Mouse (Mus musculus): ENCODE data around the gene Ggt6. TPM values are rescaled to one million over a fixed set of nuclear protein-coding genes. Genes with fewer than 3 reads are reported as not detected.

The Ggt6 gene
- polyA plus RNA-seq, 1 experiment from 2014 or later: not detected

- Histone ChIP-seq H3K4me3 (no peak overlapping the region), H3K9ac (no peak overlapping the region), H3K9me3 (no peaks in the 10 kb centered on the region), H3K27ac (replicated peaks) (no peak overlapping the region), H3K36me3 (peaks cover 60% of the 10 kb centered on the region), H3K4me2 (no peak overlapping the region), H3K27me3 (no peaks in the 10 kb centered on the region), H3K4me1 (replicated peaks) (peaks cover 5% of the 10 kb centered on the region; the same call in 1 of the 2 replicates)
- no peak for ATAC-seq (ENCODE audit: low FRiP score, low read depth)
- 86% methylated on average over 3 of the region's 3 CpGs for WGBS
Observed at GRCm38 (mm10) chr11:72452140-72452665, 16.9 kb downstream of the Ggt6 start.

GRCm38 (mm10) chr11:72453105-72453953 is 18.0 kb downstream of the Ggt6 start:
- H3K9ac ChIP-seq: no peak overlapping the region
- H3K36me3 ChIP-seq: peaks cover 49% of the 10 kb centered on the region
- H3K4me1 ChIP-seq (replicated peaks): peaks cover 5% of the 10 kb centered on the region; the same call in 1 of the 2 replicates
- no peaks in the 10 kb centered on the region for H3K9me3 ChIP-seq
- no peak overlapping the region for H3K4me2 ChIP-seq
- WGBS: 65% methylated on average over 15 of the region's 15 CpGs
- H3K27me3 ChIP-seq: no peaks in the 10 kb centered on the region
- ATAC-seq (ENCODE audit: low FRiP score, low read depth): no peak
- no peak overlapping the region for H3K27ac ChIP-seq (replicated peaks)
- H3K4me3 ChIP-seq: no peak overlapping the region

GRCm38 (mm10) chr11:72455694-72456093 is 20.4 kb downstream of the Ggt6 start:
- ATAC-seq (ENCODE audit: low FRiP score, low read depth): peak; percentile 70
- WGBS: 15% methylated on average over 5 of the region's 5 CpGs
- no peaks in the 10 kb centered on the region for H3K27me3 ChIP-seq
- H3K4me3 ChIP-seq: no peak overlapping the region
- no peaks in the 10 kb centered on the region for H3K9me3 ChIP-seq
- H3K36me3 ChIP-seq: peaks cover 28% of the 10 kb centered on the region
- H3K9ac ChIP-seq: no peak overlapping the region
- 0 out of 2 replicates have a peak overlapping the region, but pooled peaks have one; percentile 25 for H3K27ac ChIP-seq (replicated peaks)
- no peak overlapping the region for H3K4me2 ChIP-seq
- H3K4me1 ChIP-seq (replicated peaks): peaks cover 5% of the 10 kb centered on the region; the same call in 1 of the 2 replicates

GRCm38 (mm10) chr11:72457995-72458496 is 22.7 kb downstream of the Ggt6 start:
- H3K27ac ChIP-seq (replicated peaks): no peak overlapping the region
- peak; percentile 59; the same call in 1 of the 2 replicates for ATAC-seq (ENCODE audit: low FRiP score, low read depth)
- 77% methylated on average over 12 of the region's 12 CpGs for WGBS
- no peaks in the 10 kb centered on the region for H3K9me3 ChIP-seq
- H3K4me3 ChIP-seq: no peak overlapping the region
- no peak overlapping the region for H3K9ac ChIP-seq
- no peaks in the 10 kb centered on the region for H3K27me3 ChIP-seq
- H3K4me2 ChIP-seq: no peak overlapping the region
- H3K36me3 ChIP-seq: peaks cover 15% of the 10 kb centered on the region; the same call in 1 of the 2 replicates
- peaks cover 5% of the 10 kb centered on the region; the same call in 1 of the 2 replicates for H3K4me1 ChIP-seq (replicated peaks)

- H3K4me2 ChIP-seq: no peak overlapping the region
- no peak for ATAC-seq (ENCODE audit: low FRiP score, low read depth)
- 88% methylated on average over 3 of the region's 3 CpGs for WGBS
- no peaks in the 10 kb centered on the region for H3K27me3 ChIP-seq
- no peaks in the 10 kb centered on the region for H3K9me3 ChIP-seq
- H3K36me3 ChIP-seq: peaks cover 14% of the 10 kb centered on the region; the same call in 1 of the 2 replicates
- no peak overlapping the region for H3K4me3 ChIP-seq
- H3K27ac ChIP-seq (replicated peaks): no peak overlapping the region
- H3K4me1 ChIP-seq (replicated peaks): peaks cover 5% of the 10 kb centered on the region; the same call in 1 of the 2 replicates
- H3K9ac ChIP-seq: no peak overlapping the region
Observed at GRCm38 (mm10) chr11:72458502-72458901, 23.2 kb downstream of the Ggt6 start.

- Histone ChIP-seq H3K9me3 (no peaks in the 10 kb centered on the region), H3K4me1 (replicated peaks) (no peaks in the 10 kb centered on the region), H3K9ac (no peak overlapping the region), H3K27me3 (no peaks in the 10 kb centered on the region), H3K36me3 (peaks cover 12% of the 10 kb centered on the region; the same call in 1 of the 2 replicates), H3K27ac (replicated peaks) (no peak overlapping the region), H3K4me2 (no peak overlapping the region), H3K4me3 (no peak overlapping the region)
- ATAC-seq (ENCODE audit: low FRiP score, low read depth): no peak
- WGBS: 38% methylated on average over 5 of the region's 5 CpGs
Observed at GRCm38 (mm10) chr11:72461500-72461981, 26.2 kb downstream of the Ggt6 start.

GRCm38 (mm10) chr11:72464821-72465220 is 29.5 kb downstream of the Ggt6 start:
- peaks cover 17% of the 10 kb centered on the region for H3K4me1 ChIP-seq (replicated peaks)
- peaks cover 12% of the 10 kb centered on the region; the same call in 1 of the 2 replicates for H3K36me3 ChIP-seq
- no peak overlapping the region for H3K9ac ChIP-seq
- ATAC-seq (ENCODE audit: low FRiP score, low read depth): no peak
- H3K27ac ChIP-seq (replicated peaks): no peak overlapping the region
- H3K4me3 ChIP-seq: no peak overlapping the region
- no peaks in the 10 kb centered on the region for H3K27me3 ChIP-seq
- H3K4me2 ChIP-seq: no peak overlapping the region
- WGBS: 51% methylated on average over 3 of the region's 3 CpGs
- no peaks in the 10 kb centered on the region for H3K9me3 ChIP-seq

- Histone ChIP-seq H3K4me3 (no peak overlapping the region), H3K4me1 (replicated peaks) (peaks cover 17% of the 10 kb centered on the region), H3K27ac (replicated peaks) (0 out of 2 replicates have a peak overlapping the region, but pooled peaks have one; percentile 17)
Observed at GRCm38 (mm10) chr11:72465978-72466693, 30.8 kb downstream of the Ggt6 start.

GRCm38 (mm10) chr11:72466694-72467507 is 31.6 kb downstream of the Ggt6 start:
- 73% methylated on average over 11 of the region's 11 CpGs for WGBS
- H3K27me3 ChIP-seq: no peaks in the 10 kb centered on the region
- no peak overlapping the region for H3K9ac ChIP-seq
- 0 out of 2 replicates have a peak, but pooled peaks have one; percentile 32 for ATAC-seq (ENCODE audit: low FRiP score, low read depth)
- H3K4me3 ChIP-seq: no peak overlapping the region
- peaks cover 17% of the 10 kb centered on the region for H3K4me1 ChIP-seq (replicated peaks)
- no peaks in the 10 kb centered on the region for H3K9me3 ChIP-seq
- peaks cover 9% of the 10 kb centered on the region; the same call in 1 of the 2 replicates for H3K36me3 ChIP-seq
- no peak overlapping the region for H3K4me2 ChIP-seq
- H3K27ac ChIP-seq (replicated peaks): peak overlapping the region; percentile 17; the same call in 1 of the 2 replicates

More at GRCm38 (mm10) chr11:72465978-72466693, 30.8 kb downstream of the Ggt6 start:
- H3K36me3 ChIP-seq: peaks cover 9% of the 10 kb centered on the region; the same call in 1 of the 2 replicates
- no peaks in the 10 kb centered on the region for H3K27me3 ChIP-seq
- no peak for ATAC-seq (ENCODE audit: low FRiP score, low read depth)
- no peaks in the 10 kb centered on the region for H3K9me3 ChIP-seq
- H3K9ac ChIP-seq: no peak overlapping the region
- no peak overlapping the region for H3K4me2 ChIP-seq
- WGBS: 63% methylated on average over 11 of the region's 11 CpGs

GRCm38 (mm10) chr11:72468525-72468924 is 33.2 kb downstream of the Ggt6 start:
- Histone ChIP-seq H3K36me3 (peaks cover under 1% of the 10 kb centered on the region; the same call in 1 of the 2 replicates), H3K9ac (no peak overlapping the region), H3K4me2 (no peak overlapping the region), H3K27me3 (no peaks in the 10 kb centered on the region), H3K4me1 (replicated peaks) (peaks cover 17% of the 10 kb centered on the region), H3K27ac (replicated peaks) (peak overlapping the region; percentile 40), H3K4me3 (no peak overlapping the region), H3K9me3 (no peaks in the 10 kb centered on the region)
- no peak for ATAC-seq (ENCODE audit: low FRiP score, low read depth)
- 73% methylated on average over 5 of the region's 5 CpGs for WGBS

- peaks cover 17% of the 10 kb centered on the region for H3K4me1 ChIP-seq (replicated peaks)
- H3K27ac ChIP-seq (replicated peaks): peak overlapping the region; percentile 40
Observed at GRCm38 (mm10) chr11:72469217-72469616, 33.9 kb downstream of the Ggt6 start.

More at GRCm38 (mm10) chr11:72469217-72469616, 33.9 kb downstream of the Ggt6 start:
- Histone ChIP-seq H3K9me3 (no peaks in the 10 kb centered on the region), H3K4me2 (no peak overlapping the region), H3K4me3 (no peak overlapping the region), H3K36me3 (0 out of 2 replicates have a peak, but pooled peaks cover under 1% of the 10 kb centered on the region), H3K27me3 (no peaks in the 10 kb centered on the region), H3K9ac (no peak overlapping the region)
- peak; percentile 69; the same call in 1 of the 2 replicates for ATAC-seq (ENCODE audit: low FRiP score, low read depth)
- WGBS: 21% methylated on average over 5 of the region's 5 CpGs
